Mouse (Mus musculus) liver, adult (tissue): ENCODE data around the gene Cd70.

Experiments
- GATA4 ChIP-seq: IDR thresholded peaks from 2 replicates; pipeline ENCODE4 v1.6.1; 2014; ENCODE audit warnings: mild to moderate bottlenecking, low read length; ENCODE audit not compliant: insufficient replicate concordance

Gene Cd70

DNA sequence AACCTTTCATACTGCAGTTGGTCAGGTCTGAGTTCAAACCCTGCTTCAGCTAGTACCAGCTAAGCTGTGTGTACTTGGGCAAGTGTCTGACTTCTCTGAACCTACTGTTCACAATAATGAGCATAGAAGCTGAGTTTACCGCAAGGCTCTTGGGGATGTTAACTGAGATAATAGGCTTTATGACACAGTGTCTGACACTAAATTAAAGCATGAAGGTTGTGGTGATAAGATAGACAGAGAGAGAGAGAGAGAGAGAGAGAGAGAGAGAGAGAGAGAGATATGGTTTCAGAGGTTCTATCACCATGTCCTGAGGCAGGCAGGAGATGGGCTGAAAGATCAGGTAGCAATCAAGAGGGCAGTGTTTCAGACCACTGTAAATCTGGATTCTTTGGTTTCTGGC is 39.6 kb downstream of the Cd70 start:
- no peak for TF ChIP-seq GATA4

DNA sequence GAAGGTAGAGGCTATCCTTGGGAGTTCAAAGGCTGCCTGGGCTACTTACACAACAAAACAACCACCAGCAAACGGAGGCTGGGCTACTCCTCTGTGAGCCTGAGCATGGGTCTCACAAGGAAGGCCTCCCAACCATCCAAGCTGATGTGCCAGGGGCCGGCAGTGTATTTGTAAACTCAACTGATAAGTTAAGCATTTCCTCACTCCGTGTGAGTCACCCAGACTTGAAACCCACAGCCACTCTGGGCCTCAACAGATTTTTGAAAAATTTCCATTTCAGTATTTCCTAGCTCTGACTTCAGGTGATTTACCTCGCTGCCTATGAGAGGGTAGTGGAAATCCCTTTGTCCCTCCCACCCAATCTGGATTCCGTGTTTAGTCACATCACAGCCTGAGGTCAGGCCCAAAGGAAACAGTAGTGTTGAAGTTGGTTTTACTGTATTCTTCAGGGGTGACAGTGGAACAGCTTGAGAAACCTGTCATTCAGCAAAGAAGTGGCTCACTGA is 40.9 kb downstream of the Cd70 start:
- no peak for TF ChIP-seq GATA4

DNA sequence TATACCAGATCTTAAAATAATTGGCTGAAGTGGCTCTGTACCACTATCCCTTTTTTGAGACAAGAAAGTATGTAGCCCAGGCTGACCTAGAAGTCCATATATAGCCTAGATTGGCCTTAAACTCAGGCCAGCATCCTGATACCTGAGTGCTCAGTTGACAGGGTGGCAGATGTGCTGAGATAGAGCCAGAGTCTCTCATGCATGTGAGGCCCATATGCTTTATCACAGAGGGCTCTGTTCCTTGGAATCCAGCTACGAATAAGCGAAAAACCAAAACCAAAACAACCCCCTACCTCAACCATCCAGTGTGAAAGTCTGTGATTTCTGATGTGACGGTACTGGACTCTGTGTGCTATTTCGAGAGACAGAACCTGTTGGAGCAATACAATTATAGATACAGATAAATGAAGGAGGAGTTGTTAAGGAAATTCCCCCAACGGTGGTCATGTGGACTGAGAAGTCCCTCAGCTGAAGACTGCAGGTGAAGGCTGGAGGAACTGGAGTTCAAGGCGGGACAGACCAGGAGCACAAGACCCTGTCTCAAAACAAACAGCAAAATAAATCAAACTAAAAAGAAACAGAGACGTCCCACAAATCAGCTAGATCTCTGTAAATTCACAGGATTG is 41.4 kb downstream of the Cd70 start:
- no peak for TF ChIP-seq GATA4

DNA sequence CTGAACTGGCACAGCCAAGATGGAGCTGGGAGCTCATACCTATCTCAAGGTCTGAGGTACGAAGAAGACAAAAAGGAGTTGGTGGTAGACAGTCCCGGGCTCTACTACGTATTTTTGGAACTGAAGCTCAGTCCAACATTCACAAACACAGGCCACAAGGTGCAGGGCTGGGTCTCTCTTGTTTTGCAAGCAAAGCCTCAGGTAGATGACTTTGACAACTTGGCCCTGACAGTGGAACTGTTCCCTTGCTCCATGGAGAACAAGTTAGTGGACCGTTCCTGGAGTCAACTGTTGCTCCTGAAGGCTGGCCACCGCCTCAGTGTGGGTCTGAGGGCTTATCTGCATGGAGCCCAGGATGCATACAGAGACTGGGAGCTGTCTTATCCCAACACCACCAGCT is 42.5 kb downstream of the Cd70 start:
- TF ChIP-seq GATA4 = no peak

DNA sequence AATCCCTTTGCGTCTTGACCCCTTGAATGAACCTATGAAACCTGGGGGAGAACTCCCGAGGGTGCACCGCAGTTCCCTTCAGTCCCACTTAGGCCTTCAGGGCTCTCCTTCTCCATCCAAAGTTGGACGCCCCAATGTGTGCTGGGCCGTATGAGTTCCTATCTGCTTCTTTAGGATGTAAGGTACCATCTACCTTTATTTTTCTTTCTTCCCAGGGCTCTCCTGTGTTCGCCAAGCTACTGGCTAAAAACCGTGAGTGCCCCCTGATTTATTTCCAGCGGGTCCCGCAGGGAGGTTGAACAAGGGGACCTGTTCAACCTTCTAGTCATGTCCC is 43.6 kb downstream of the Cd70 start:
- no peak for TF ChIP-seq GATA4

DNA sequence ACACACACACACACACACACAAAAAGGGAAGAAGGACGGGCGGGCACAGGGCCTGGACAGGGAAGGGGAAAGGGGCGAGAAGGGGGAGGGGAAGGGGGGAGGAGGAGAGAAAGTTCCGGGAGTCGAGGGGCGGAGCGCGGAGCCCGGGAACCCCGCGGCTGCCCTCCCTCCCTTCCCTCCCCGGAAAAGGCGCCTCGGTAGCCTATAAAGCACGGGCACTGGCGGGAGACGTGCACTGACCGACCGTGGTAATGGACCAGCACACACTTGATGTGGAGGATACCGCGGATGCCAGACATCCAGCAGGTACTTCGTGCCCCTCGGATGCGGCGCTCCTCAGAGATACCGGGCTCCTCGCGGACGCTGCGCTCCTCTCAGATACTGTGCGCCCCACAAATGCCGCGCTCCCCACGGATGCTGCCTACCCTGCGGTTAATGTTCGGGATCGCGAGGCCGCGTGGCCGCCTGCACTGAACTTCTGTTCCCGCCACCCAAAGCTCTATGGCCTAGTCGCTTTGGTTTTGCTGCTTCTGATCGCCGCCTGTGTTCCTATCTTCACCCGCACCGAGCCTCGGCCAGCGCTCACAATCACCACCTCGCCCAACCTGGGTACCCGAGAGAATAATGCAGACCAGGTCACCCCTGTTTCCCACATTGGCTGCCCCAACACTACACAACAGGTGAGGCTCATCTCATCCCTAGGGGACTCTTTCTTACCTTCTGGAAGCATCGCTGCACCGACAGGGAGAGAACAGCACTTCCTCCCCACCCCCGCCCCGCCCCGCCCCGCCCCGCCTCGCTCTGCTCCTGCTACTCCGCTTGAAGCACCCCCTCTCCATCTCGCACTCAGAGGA is 44.2 kb downstream of the Cd70 start, which contains the start of gene Tnfsf9:
Gene Tnfsf9 (plus strand): TSS at position 145 of the 854 bp plus-strand sequence.
- no peak for TF ChIP-seq GATA4

DNA sequence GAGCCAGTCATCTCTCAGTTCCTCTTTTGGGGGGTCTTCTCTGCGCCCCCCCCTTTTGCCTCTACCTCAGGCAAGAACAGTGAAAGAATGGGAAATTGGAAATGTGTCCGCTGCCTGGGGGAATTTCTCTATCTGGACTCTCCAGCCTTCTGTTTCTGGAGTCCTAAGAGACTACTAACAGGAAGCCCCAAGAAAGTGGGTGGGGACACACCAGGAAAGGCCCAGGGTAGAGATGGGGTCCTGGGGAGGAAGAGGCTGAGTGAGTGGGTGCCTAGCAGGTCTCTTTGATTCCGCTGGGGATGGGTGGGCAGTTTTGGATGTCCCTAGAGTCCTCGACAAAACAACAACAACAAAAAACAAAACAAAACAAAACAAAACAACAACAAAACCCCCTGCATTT is 45.1 kb downstream of the Cd70 start:
- TF ChIP-seq GATA4 = no peak

DNA sequence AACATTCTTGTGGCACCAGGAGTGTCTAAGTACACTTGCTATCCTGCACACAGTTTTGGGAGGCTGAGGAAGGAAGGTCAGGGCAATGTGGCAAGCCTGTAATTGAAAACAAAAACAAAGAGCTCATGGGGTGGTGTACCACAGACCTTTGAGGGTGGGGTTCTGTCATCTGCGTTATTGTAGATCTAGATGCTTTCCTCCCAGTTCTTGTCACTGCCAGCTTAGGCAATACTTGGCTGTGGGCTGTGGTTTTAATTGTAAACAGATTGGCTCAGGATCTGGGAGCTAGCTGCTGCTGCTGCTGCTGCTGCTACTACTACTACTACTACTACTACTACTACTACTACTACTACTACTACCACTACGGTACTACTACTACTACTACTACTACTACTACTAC is 47.3 kb downstream of the Cd70 start:
- no peak for TF ChIP-seq GATA4

DNA sequence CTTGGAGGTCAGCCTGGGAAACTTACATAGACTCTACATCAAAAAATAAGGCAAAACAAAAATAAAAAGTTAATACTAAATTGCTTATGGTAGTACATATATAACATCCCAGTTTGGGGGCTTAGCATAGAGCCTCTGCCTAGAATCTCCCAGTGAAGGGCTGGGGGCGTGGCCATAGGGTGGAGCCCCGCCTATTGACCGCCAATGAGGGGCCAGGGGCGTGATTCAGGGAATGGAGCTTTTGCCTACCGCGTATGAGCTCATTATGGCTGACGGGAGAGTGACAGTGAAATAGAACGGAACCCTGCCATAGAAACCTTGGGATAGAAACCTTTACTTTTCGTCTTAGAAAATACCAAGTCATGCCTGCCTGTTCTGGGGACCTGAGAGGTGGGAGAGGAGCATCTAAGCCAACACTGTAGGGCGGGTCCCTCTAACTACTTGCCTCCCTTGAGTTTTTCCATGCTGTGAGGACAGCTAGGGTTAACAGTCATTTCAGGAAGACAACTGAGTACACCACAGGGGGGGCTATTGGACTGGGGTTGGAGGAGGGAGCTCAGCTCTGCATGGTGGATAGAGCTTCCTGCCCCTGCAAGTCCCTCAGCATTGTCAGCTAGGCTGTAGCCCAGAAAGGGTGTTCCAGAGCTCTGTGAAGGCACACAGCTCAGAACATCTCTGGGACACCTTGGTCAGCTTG is 49.8 kb downstream of the Cd70 start:
- no peak for TF ChIP-seq GATA4

DNA sequence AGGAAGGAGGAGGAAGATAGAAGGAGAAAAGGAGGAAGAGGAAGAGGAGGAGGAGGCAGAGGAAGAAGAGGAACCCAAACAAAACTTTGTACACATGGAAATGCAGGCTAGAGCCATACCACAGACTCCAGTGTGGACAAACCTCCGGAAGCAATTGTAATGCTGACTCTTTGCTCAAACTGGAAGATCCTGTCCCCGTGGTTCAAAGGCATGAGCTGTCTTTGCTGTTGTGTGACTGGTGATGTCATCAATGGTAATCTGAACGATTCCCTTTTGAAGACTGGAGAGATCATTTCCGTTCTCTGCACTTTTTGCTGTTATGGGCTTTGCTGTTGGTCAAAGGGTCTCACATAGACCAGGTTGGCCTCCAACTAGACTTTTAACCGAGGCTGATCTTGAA is 51.3 kb downstream of the Cd70 start:
- TF ChIP-seq GATA4 = no peak

DNA sequence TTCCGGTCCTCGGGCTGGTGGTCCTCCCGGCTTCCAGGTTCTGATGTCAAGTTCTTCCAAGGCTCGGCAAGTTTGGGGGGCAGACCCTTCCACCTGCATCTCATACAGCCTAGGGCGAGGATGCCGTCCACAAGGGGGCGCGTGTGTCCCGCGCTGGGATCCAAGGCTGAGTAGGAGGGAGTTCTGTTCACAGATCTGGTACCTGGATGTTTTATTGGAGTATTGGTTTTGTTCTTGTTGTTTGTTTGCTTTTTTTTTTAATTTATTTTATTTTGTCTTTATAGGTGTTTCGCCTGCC is 53.0 kb downstream of the Cd70 start:
- no peak for TF ChIP-seq GATA4
